Mouse (Mus musculus): ENCODE data around the gene Plcb2. TPM values are rescaled to one million over a fixed set of nuclear protein-coding genes. Genes with fewer than 3 reads are reported as not detected.

The Plcb2 gene
- polyA plus RNA-seq, 1 experiment from 2014 or later, result 0.46 TPM

- ATAC-seq (ENCODE audit: low read depth), result no peak
- Histone ChIP-seq H3K9me3 (no peaks in the 10 kb centered on the region), H3K4me2 (peak overlapping the region; percentile 60), H3K4me1 (replicated peaks) (peaks cover 45% of the 10 kb centered on the region), H3K9ac (peak overlapping the region; percentile 68), H3K36me3 (no peaks in the 10 kb centered on the region), H3K4me3 (peak overlapping the region; percentile 38; the same call in 1 of the 2 replicates), H3K27me3 (peaks cover 23% of the 10 kb centered on the region), H3K27ac (replicated peaks) (0 out of 2 replicates have a peak overlapping the region, but pooled peaks have one; percentile 40)
- 90% methylated on average over 12 of the region's 12 CpGs for WGBS
These were observed 68.7 kb downstream of the Plcb2 start for GRCm38 (mm10) chr2:118659493-118659892.

GRCm38 (mm10) chr2:118659077-118659476 lies 69.2 kb downstream of the Plcb2 start:
- ATAC-seq (ENCODE audit: low read depth), result no peak
- H3K27me3 ChIP-seq, result peaks cover 19% of the 10 kb centered on the region
- H3K4me3 ChIP-seq, result no peak overlapping the region
- H3K27ac ChIP-seq (replicated peaks), result no peak overlapping the region
- H3K9ac ChIP-seq, result no peak overlapping the region
- no peaks in the 10 kb centered on the region for H3K9me3 ChIP-seq
- no peak overlapping the region for H3K4me2 ChIP-seq
- no peaks in the 10 kb centered on the region for H3K36me3 ChIP-seq
- peaks cover 44% of the 10 kb centered on the region for H3K4me1 ChIP-seq (replicated peaks)
- WGBS, result 76% methylated on average over 1 of the region's 1 CpGs

GRCm38 (mm10) chr2:118658457-118658856 lies 69.8 kb downstream of the Plcb2 start:
- no peak for ATAC-seq (ENCODE audit: low read depth)
- H3K4me2 ChIP-seq, result no peak overlapping the region
- peaks cover 14% of the 10 kb centered on the region for H3K27me3 ChIP-seq
- H3K4me1 ChIP-seq (replicated peaks), result peaks cover 38% of the 10 kb centered on the region
- H3K9ac ChIP-seq, result no peak overlapping the region
- H3K36me3 ChIP-seq, result no peaks in the 10 kb centered on the region
- no peak overlapping the region for H3K4me3 ChIP-seq
- no peak overlapping the region for H3K27ac ChIP-seq (replicated peaks)
- 24% methylated on average over 4 of the region's 4 CpGs for WGBS
- H3K9me3 ChIP-seq, result no peaks in the 10 kb centered on the region

Other genes starting within 250 kb of the Plcb2 start
- gene Srp14, start 248.7 kb downstream of the Plcb2 start, polyA plus RNA-seq (2015; fragmentation: Nextera tagmentation; extraction: Ambion mirVana), result 367 and 393 TPM in 2 replicates
- 3.3 and 4.6 TPM in 2 replicates for gene Bmf, start 178.8 kb downstream of the Plcb2 start, polyA plus RNA-seq (2015; fragmentation: Nextera tagmentation; extraction: Ambion mirVana)
- gene Bub1b, start 130.2 kb downstream of the Plcb2 start, polyA plus RNA-seq (2015; fragmentation: Nextera tagmentation; extraction: Ambion mirVana), result 14.9 and 16.7 TPM in 2 replicates
- 12.1 and 15.8 TPM in 2 replicates for gene Pak6, start 65.1 kb downstream of the Plcb2 start, polyA plus RNA-seq (2015; fragmentation: Nextera tagmentation; extraction: Ambion mirVana)
- not detected in 2 replicates for gene Ankrd63, start 24.5 kb downstream of the Plcb2 start, polyA plus RNA-seq (2015; fragmentation: Nextera tagmentation; extraction: Ambion mirVana)
- 23.7 and 25.3 TPM in 2 replicates for gene Inafm2, start 17.3 kb upstream of the Plcb2 start, polyA plus RNA-seq (2015; fragmentation: Nextera tagmentation; extraction: Ambion mirVana)
- 1.2 and 1.4 TPM in 2 replicates for gene Ccdc9b, start 34.2 kb upstream of the Plcb2 start, polyA plus RNA-seq (2015; fragmentation: Nextera tagmentation; extraction: Ambion mirVana)
- not detected in 2 replicates for gene Phgr1, start 44.3 kb upstream of the Plcb2 start, polyA plus RNA-seq (2015; fragmentation: Nextera tagmentation; extraction: Ambion mirVana)
- 39.9 and 40.7 TPM in 2 replicates for gene Disp2, start 51.3 kb upstream of the Plcb2 start, polyA plus RNA-seq (2015; fragmentation: Nextera tagmentation; extraction: Ambion mirVana)
- 23.8 and 28.0 TPM in 2 replicates for gene Knstrn, start 85.6 kb upstream of the Plcb2 start, polyA plus RNA-seq (2015; fragmentation: Nextera tagmentation; extraction: Ambion mirVana)
- 47.7 and 48.5 TPM in 2 replicates for gene Ivd, start 133.5 kb upstream of the Plcb2 start, polyA plus RNA-seq (2015; fragmentation: Nextera tagmentation; extraction: Ambion mirVana)
- 5.4 TPM in 2 replicates for gene Bahd1, start 171.9 kb upstream of the Plcb2 start, polyA plus RNA-seq (2015; fragmentation: Nextera tagmentation; extraction: Ambion mirVana)
- 10.4 TPM in 2 replicates for gene Chst14, start 198.1 kb upstream of the Plcb2 start, polyA plus RNA-seq (2015; fragmentation: Nextera tagmentation; extraction: Ambion mirVana)

Measured in neural tube, embryonic 13.5 days (tissue).